8 mouse cellular contexts compared by ENCODE assay signal in genomic region chr17:78737096-78737495, GRCm38 (mm10). TPM values are rescaled to one million over a fixed set of nuclear protein-coding genes. Genes with fewer than 3 reads are reported as not detected.
A peak's percentile ranks its signal among the peaks of the same experiment; 100 is the strongest.
DNase-seq lines count a peak whose midpoint lies in the region; ATAC-seq and TF ChIP-seq lines count a peak whose summit lies in the region.

Gene Strn, minus strand, starts transcription at chr17:78737196.

- WGBS in kidney, postnatal 0 days: 24% methylated on average over 4 of the region's 4 CpGs
- 38% methylated on average over 4 of the region's 4 CpGs for WGBS in heart, embryonic 16.5 days
- 40% methylated on average over 4 of the region's 4 CpGs for WGBS in limb, embryonic 11.5 days

- peak within 1 kb of the TSS; percentile 85 for H3K4me2 ChIP-seq in kidney, postnatal 0 days (ENCODE audit: low read length)
- H3K4me2 ChIP-seq in heart, embryonic 16.5 days (ENCODE audit: low read depth, low read length): peak within 1 kb of the TSS; percentile 90
- peak within 1 kb of the TSS; percentile 61 for H3K4me2 ChIP-seq in limb, embryonic 11.5 days (ENCODE audit: low read depth, severe bottlenecking)

- peak within 1 kb of the TSS; percentile 92 for H3K27ac ChIP-seq in kidney, postnatal 0 days
- H3K27ac ChIP-seq in heart, embryonic 16.5 days (ENCODE audit: low read length): peak within 1 kb of the TSS; percentile 98
- peak within 1 kb of the TSS; percentile 73 for H3K27ac ChIP-seq in limb, embryonic 11.5 days (replicated peaks; ENCODE audit: low read depth, low read length)

- no peaks in the 10 kb centered on the region for H3K9me3 ChIP-seq in kidney, postnatal 0 days (replicated peaks; ENCODE audit: low read length)
- H3K9me3 ChIP-seq in heart, embryonic 16.5 days (replicated peaks; ENCODE audit: control insufficient read depth, low read length): no peaks in the 10 kb centered on the region
- no peaks in the 10 kb centered on the region for H3K9me3 ChIP-seq in limb, embryonic 11.5 days (ENCODE audit: control insufficient read depth, low read length)

- H3K36me3 ChIP-seq in kidney, postnatal 0 days (ENCODE audit: insufficient read depth, low read length): no peaks in the 10 kb centered on the region
- no peaks in the 10 kb centered on the region for H3K36me3 ChIP-seq in heart, embryonic 16.5 days (ENCODE audit: control insufficient read depth, insufficient read depth)
- no peaks in the 10 kb centered on the region for H3K36me3 ChIP-seq in limb, embryonic 11.5 days (ENCODE audit: control insufficient read depth, insufficient read depth, low read length)

- ATAC-seq in kidney, postnatal 0 days (replicated peaks; ENCODE audit: low FRiP score, low read depth): no peak
- no peak for ATAC-seq in heart, embryonic 16.5 days (replicated peaks; ENCODE audit: extremely low read depth, insufficient read depth, low FRiP score)
- no peak for ATAC-seq in limb, embryonic 11.5 days (ENCODE audit: insufficient number of reproducible peaks, low FRiP score, low TSS enrichment, low read depth)
- no peak for ATAC-seq in neutrophil, adult 5-6 weeks (ENCODE audit: extremely low read depth, insufficient number of reproducible peaks, low FRiP score, poor library complexity, severe bottlenecking)
- no peak for ATAC-seq in inflammation-experienced regulatory T-cells, adult 6 months

- DNase-seq in kidney, postnatal 0 days (ENCODE audit: low spot score): no peak
- no peak for DNase-seq in kidney, postnatal 25 days
- DNase-seq in brain, embryonic 18.5 days (ENCODE audit: low read depth, low spot score): peak; percentile 4
- DNase-seq in limb, embryonic 11.5 days (ENCODE audit: low spot score): no peak
- no peak for DNase-seq in right cerebral cortex, postnatal 25 days

- H3K4me3 ChIP-seq in kidney, postnatal 0 days (replicated peaks; ENCODE audit: low read depth, low read length): peak within 1 kb of the TSS; percentile 93
- peak within 1 kb of the TSS; percentile 99 for H3K4me3 ChIP-seq in heart, embryonic 16.5 days (ENCODE audit: low read length)
- H3K4me3 ChIP-seq in limb, embryonic 11.5 days (ENCODE audit: low read depth, low read length): peak within 1 kb of the TSS; percentile 66

- H3K27me3 ChIP-seq in kidney, postnatal 0 days (ENCODE audit: insufficient read depth, low read length): no peaks in the 10 kb centered on the region
- H3K27me3 ChIP-seq in heart, embryonic 16.5 days (ENCODE audit: control insufficient read depth, insufficient read depth, low read length): no peaks in the 10 kb centered on the region
- no peaks in the 10 kb centered on the region for H3K27me3 ChIP-seq in limb, embryonic 11.5 days (ENCODE audit: control insufficient read depth, insufficient read depth, low read length)

- 0 out of 2 replicates have a peak, but pooled peaks cover 4% of the 10 kb centered on the region for H3K4me1 ChIP-seq in kidney, postnatal 0 days (replicated peaks; ENCODE audit: insufficient read depth, low read length)
- peaks cover 24% of the 10 kb centered on the region for H3K4me1 ChIP-seq in heart, embryonic 16.5 days (ENCODE audit: control insufficient read depth, insufficient read depth, low read length)
- H3K4me1 ChIP-seq in limb, embryonic 11.5 days (ENCODE audit: control insufficient read depth, insufficient read depth, low read length): peaks cover 10% of the 10 kb centered on the region

- peak within 1 kb of the TSS; percentile 93 for H3K9ac ChIP-seq in kidney, postnatal 0 days (ENCODE audit: low read depth, low read length)
- H3K9ac ChIP-seq in heart, embryonic 16.5 days (ENCODE audit: low read length): peak within 1 kb of the TSS; percentile 99
- peak within 1 kb of the TSS; percentile 79 for H3K9ac ChIP-seq in limb, embryonic 11.5 days (ENCODE audit: low read length)

- TF ChIP-seq CTCF in kidney, postnatal 0 days (IDR thresholded peaks at IDR 0.05; ENCODE audit: low read depth): no peak

RNA-seq across cellular contexts. Expression of gene Strn, which starts in this region (rescaled TPM):
- polyA plus RNA-seq in kidney, postnatal 0 days (2015; fragmentation: Nextera tagmentation; extraction: Ambion mirVana): 3.5 and 3.7 TPM in 2 replicates
- 12.4 and 12.7 TPM in 2 replicates for polyA plus RNA-seq in heart, embryonic 16.5 days (2015; fragmentation: Nextera tagmentation; extraction: Ambion mirVana)
- polyA plus RNA-seq in limb, embryonic 11.5 days (2014; fragmentation: Nextera tagmentation; extraction: Ambion mirVana): 6.3 TPM in 2 replicates
- total RNA-seq in neutrophil, adult 5-6 weeks (2017): 41.8 and 51.0 TPM in 2 replicates
- polyA plus RNA-seq in inflammation-experienced regulatory T-cells, adult 6 months (2017; shearing (Covaris generic)): 10 to 100 TPM in 1 of 3 experiments, 1 to 10 TPM in 2; 7.7 to 10.3 (median 9.6) TPM
